Mouse (Mus musculus): ENCODE data around the gene Odf3l1. TPM values are rescaled to one million over a fixed set of nuclear protein-coding genes. Genes with fewer than 3 reads are reported as not detected.

Gene Odf3l1
- polyA plus RNA-seq, 1 experiment, result 0.33 TPM

DNA sequence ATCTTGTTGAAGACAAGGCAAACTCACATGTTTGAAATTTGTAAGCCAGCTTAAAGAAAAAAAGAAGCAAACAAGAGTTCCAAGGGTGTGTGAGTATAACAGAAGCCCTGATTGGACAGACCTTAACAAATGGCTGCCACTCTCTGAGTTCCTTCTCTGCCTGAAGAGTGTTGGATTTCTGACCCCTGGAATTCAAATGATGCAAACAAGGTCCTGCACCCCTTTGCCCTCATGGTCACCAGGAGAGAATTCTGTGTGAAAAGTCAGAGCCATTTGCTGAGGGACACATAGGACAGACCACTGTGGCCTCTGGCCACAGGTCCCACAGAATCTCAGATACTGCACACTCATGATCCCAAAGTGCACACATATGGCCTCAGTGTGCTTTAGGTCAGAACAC is 22.6 kb downstream of the Odf3l1 start:
- no peak for DNase-seq
- H3K27ac ChIP-seq (ENCODE audit: insufficient read depth, low read length), result no peak overlapping the region
- peaks cover 8% of the 10 kb centered on the region for H3K4me1 ChIP-seq (ENCODE audit: control insufficient read depth, insufficient read depth, low read length)
- no peak for TF ChIP-seq POLR2A (IDR thresholded peaks at IDR 0.05; ENCODE audit: borderline replicate concordance, insufficient read depth, low read length)
- TF ChIP-seq CTCF (IDR thresholded peaks at IDR 0.05; ENCODE audit: borderline replicate concordance, insufficient read depth, low read depth, low read length), result no peak
- H3K27me3 ChIP-seq (ENCODE audit: control insufficient read depth, insufficient read depth, low read length), result no peaks in the 10 kb centered on the region
- no peak overlapping the region for H3K4me3 ChIP-seq (replicated peaks; ENCODE audit: insufficient read depth, low read depth, low read length)

- no peak for TF ChIP-seq POLR2A (IDR thresholded peaks at IDR 0.05; ENCODE audit: borderline replicate concordance, insufficient read depth, low read length)
- no peak for TF ChIP-seq CTCF (IDR thresholded peaks at IDR 0.05; ENCODE audit: borderline replicate concordance, insufficient read depth, low read depth, low read length)
- Histone ChIP-seq H3K27ac (ENCODE audit: insufficient read depth, low read length) (no peak overlapping the region), H3K4me1 (ENCODE audit: control insufficient read depth, insufficient read depth, low read length) (peaks cover 8% of the 10 kb centered on the region), H3K4me3 (replicated peaks; ENCODE audit: insufficient read depth, low read depth, low read length) (no peak overlapping the region), H3K27me3 (ENCODE audit: control insufficient read depth, insufficient read depth, low read length) (no peaks in the 10 kb centered on the region)
- WGBS, result 34% methylated on average over 5 of the region's 5 CpGs
- peak; percentile 22 to 53 for DNase-seq
These were observed 23.8 kb downstream of the Odf3l1 start for GRCm38 (mm10) chr9:56840721-56841120.

DNA sequence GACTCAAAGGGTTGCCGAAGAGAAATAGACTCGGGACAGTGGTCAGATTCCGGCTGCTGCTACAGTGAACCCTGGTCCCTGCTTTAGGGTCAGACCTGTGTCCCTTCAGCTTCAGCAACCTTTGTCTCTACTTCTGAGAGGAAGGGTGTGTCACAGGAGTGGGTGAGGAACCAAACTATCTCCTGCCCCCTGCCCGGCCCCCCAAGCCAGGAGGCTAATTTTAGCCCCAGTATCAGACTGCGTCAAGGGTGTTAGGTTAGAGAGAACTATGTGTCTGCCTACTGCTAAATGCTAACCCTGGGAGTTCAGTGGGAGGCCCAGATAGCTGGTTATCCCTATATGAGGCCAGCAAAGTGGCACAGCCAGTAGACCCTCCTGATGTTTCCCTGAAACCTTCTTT is 29.3 kb downstream of the Odf3l1 start:
- Histone ChIP-seq H3K4me1 (ENCODE audit: control insufficient read depth, insufficient read depth, low read length) (no peaks in the 10 kb centered on the region; the same call in 1 of the 2 replicates), H3K4me3 (replicated peaks; ENCODE audit: insufficient read depth, low read depth, low read length) (no peak overlapping the region), H3K27ac (ENCODE audit: insufficient read depth, low read length) (no peak overlapping the region), H3K27me3 (ENCODE audit: control insufficient read depth, insufficient read depth, low read length) (no peaks in the 10 kb centered on the region)
- TF ChIP-seq POLR2A (IDR thresholded peaks at IDR 0.05; ENCODE audit: borderline replicate concordance, insufficient read depth, low read length) (no peak), CTCF (IDR thresholded peaks at IDR 0.05; ENCODE audit: borderline replicate concordance, insufficient read depth, low read depth, low read length) (no peak)
- no peak for DNase-seq
- 86% methylated on average over 5 of the region's 5 CpGs for WGBS

DNA sequence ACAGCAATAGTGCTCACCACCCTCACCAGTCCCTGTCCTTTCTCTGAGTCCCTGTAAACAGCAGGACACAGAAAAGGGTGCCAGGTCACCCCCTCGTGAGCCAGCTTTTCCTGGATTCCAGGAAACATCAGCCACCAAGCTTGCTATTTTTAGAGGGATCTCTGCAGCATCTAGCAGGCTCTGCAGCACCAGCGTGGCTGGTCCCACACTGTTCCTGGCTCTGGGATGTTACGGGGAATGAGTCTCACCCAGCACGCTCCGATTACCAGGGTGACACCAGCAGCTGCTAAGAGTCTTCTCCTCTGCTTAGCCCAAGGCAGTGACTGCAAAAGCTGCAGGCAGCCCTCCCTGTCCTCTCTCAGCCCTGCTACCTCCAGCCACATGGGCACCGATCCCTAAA is 31.6 kb downstream of the Odf3l1 start:
- no peaks in the 10 kb centered on the region for H3K27me3 ChIP-seq (ENCODE audit: control insufficient read depth, insufficient read depth, low read length)
- TF ChIP-seq POLR2A (IDR thresholded peaks at IDR 0.05; ENCODE audit: borderline replicate concordance, insufficient read depth, low read length), result no peak
- TF ChIP-seq CTCF (IDR thresholded peaks at IDR 0.05; ENCODE audit: borderline replicate concordance, insufficient read depth, low read depth, low read length), result no peak
- no peak for DNase-seq
- no peak overlapping the region for H3K4me3 ChIP-seq (replicated peaks; ENCODE audit: insufficient read depth, low read depth, low read length)
- H3K27ac ChIP-seq (ENCODE audit: insufficient read depth, low read length), result no peak overlapping the region
- WGBS, result 31% methylated on average over 6 of the region's 6 CpGs
- no peaks in the 10 kb centered on the region; the same call in 1 of the 2 replicates for H3K4me1 ChIP-seq (ENCODE audit: control insufficient read depth, insufficient read depth, low read length)

GRCm38 (mm10) chr9:56831904-56832303 is 32.6 kb downstream of the Odf3l1 start:
- WGBS, result 92% methylated on average over 3 of the region's 3 CpGs
- no peak for DNase-seq
- Histone ChIP-seq H3K27ac (ENCODE audit: insufficient read depth, low read length) (no peak overlapping the region), H3K4me1 (ENCODE audit: control insufficient read depth, insufficient read depth, low read length) (no peaks in the 10 kb centered on the region; the same call in 1 of the 2 replicates), H3K4me3 (replicated peaks; ENCODE audit: insufficient read depth, low read depth, low read length) (no peak overlapping the region), H3K27me3 (ENCODE audit: control insufficient read depth, insufficient read depth, low read length) (no peaks in the 10 kb centered on the region)
- TF ChIP-seq CTCF (IDR thresholded peaks at IDR 0.05; ENCODE audit: borderline replicate concordance, insufficient read depth, low read depth, low read length), result no peak

GRCm38 (mm10) chr9:56830162-56830561 is 34.3 kb downstream of the Odf3l1 start:
- Histone ChIP-seq H3K4me1 (ENCODE audit: control insufficient read depth, insufficient read depth, low read length) (no peaks in the 10 kb centered on the region; the same call in 1 of the 2 replicates), H3K27ac (ENCODE audit: insufficient read depth, low read length) (no peak overlapping the region), H3K4me3 (replicated peaks; ENCODE audit: insufficient read depth, low read depth, low read length) (no peak overlapping the region), H3K27me3 (ENCODE audit: control insufficient read depth, insufficient read depth, low read length) (no peaks in the 10 kb centered on the region)
- DNase-seq, result no peak
- WGBS, result 45% methylated on average over 4 of the region's 4 CpGs
- TF ChIP-seq CTCF (IDR thresholded peaks at IDR 0.05; ENCODE audit: borderline replicate concordance, insufficient read depth, low read depth, low read length), result no peak
- no peak for TF ChIP-seq POLR2A (IDR thresholded peaks at IDR 0.05; ENCODE audit: borderline replicate concordance, insufficient read depth, low read length)

- 93% methylated on average over 6 of the region's 6 CpGs for WGBS
- no peak overlapping the region for H3K4me3 ChIP-seq (replicated peaks; ENCODE audit: insufficient read depth, low read depth, low read length)
- H3K4me1 ChIP-seq (ENCODE audit: control insufficient read depth, insufficient read depth, low read length), result no peaks in the 10 kb centered on the region; the same call in 1 of the 2 replicates
- H3K27ac ChIP-seq (ENCODE audit: insufficient read depth, low read length), result no peak overlapping the region
- no peak for DNase-seq
- no peaks in the 10 kb centered on the region for H3K27me3 ChIP-seq (ENCODE audit: control insufficient read depth, insufficient read depth, low read length)
- TF ChIP-seq CTCF (IDR thresholded peaks at IDR 0.05; ENCODE audit: borderline replicate concordance, insufficient read depth, low read depth, low read length) (no peak), POLR2A (IDR thresholded peaks at IDR 0.05; ENCODE audit: borderline replicate concordance, insufficient read depth, low read length) (no peak)
These were observed 35.6 kb downstream of the Odf3l1 start for GRCm38 (mm10) chr9:56828841-56829240.

- DNase-seq, result no peak
- TF ChIP-seq CTCF (IDR thresholded peaks at IDR 0.05; ENCODE audit: borderline replicate concordance, insufficient read depth, low read depth, low read length) (no peak), POLR2A (IDR thresholded peaks at IDR 0.05; ENCODE audit: borderline replicate concordance, insufficient read depth, low read length) (no peak)
- WGBS, result 68% methylated on average over 9 of the region's 9 CpGs
- Histone ChIP-seq H3K4me3 (replicated peaks; ENCODE audit: insufficient read depth, low read depth, low read length) (no peak overlapping the region), H3K27ac (ENCODE audit: insufficient read depth, low read length) (no peak overlapping the region), H3K4me1 (ENCODE audit: control insufficient read depth, insufficient read depth, low read length) (no peaks in the 10 kb centered on the region; the same call in 1 of the 2 replicates), H3K27me3 (ENCODE audit: control insufficient read depth, insufficient read depth, low read length) (no peaks in the 10 kb centered on the region)
These were observed 36.3 kb downstream of the Odf3l1 start for GRCm38 (mm10) chr9:56828146-56828545.
